Mouse (Mus musculus) liver, embryonic 14.5 days (tissue): ENCODE measurements around the gene Plod1. TPM values are rescaled to one million over a fixed set of nuclear protein-coding genes. Genes with fewer than 3 reads are reported as not detected.

Experiments
- ATAC-seq: fragments of 200-750 bp; cut with Nextera tagmentation; 2 replicates; pipeline ENCODE4 v1.8.0; 2017; ENCODE audit warnings: moderate number of reproducible peaks, mild to moderate bottlenecking, moderate library complexity; ENCODE audit not compliant: insufficient read depth
- DNase-seq, 3 experiments: peaks; one replicate each; pipeline ENCODE4 v3.0.0-alpha.2; 2012 to 2013; ENCODE audit warnings: low read depth in 3 of 3, low spot score in 3 of 3
- H3K27ac ChIP-seq: fragments of 300-500 bp; sonication (generic); 2 replicates; pipeline ENCODE4 v1.5.1; 2014; ENCODE audit warnings: moderate library complexity, mild to moderate bottlenecking, control low read depth, inconsistent platforms
- H3K27me3 ChIP-seq: fragments of 300-500 bp; sonication (generic); 2 replicates; pipeline ENCODE4 v1.6.1; 2014; ENCODE audit warnings: mild to moderate bottlenecking, low read length, moderate library complexity; ENCODE audit not compliant: control insufficient read depth, insufficient read depth
- H3K36me3 ChIP-seq: fragments of 300-500 bp; sonication (generic); replicated peaks from 2 replicates; pipeline ENCODE4 v1.6.1; 2014; ENCODE audit warnings: low read depth; ENCODE audit not compliant: control insufficient read depth, insufficient read depth
- H3K4me1 ChIP-seq, 2 experiments: fragments of 200-500 bp in 1 of 2; fragments of 300-500 bp in 1 of 2; sonication (generic) in 1 of 2; replicated peaks; 2 replicates each; pipeline ENCODE4 v1.6.1; 2012 to 2014; ENCODE audit warnings: antibody characterized with exemption in 1 of 2, inconsistent platforms in 1 of 2, low read length in 1 of 2; ENCODE audit not compliant: control insufficient read depth in 2 of 2, insufficient read depth in 2 of 2
- H3K4me2 ChIP-seq: fragments of 300-500 bp; sonication (generic); 2 replicates; pipeline ENCODE4 v1.6.1; 2014; ENCODE audit warnings: low read depth, mild to moderate bottlenecking, control low read depth, moderate library complexity
- H3K4me3 ChIP-seq, 2 experiments: fragments of 200-500 bp in 1 of 2; fragments of 300-500 bp in 1 of 2; sonication (generic) in 1 of 2; 2 replicates each; pipeline ENCODE4 v1.5.1; 2012 to 2014; ENCODE audit warnings: low read depth in 2 of 2, low read length in 2 of 2, mild to moderate bottlenecking in 2 of 2, control low read depth in 1 of 2, inconsistent platforms in 1 of 2, moderate library complexity in 1 of 2; ENCODE audit not compliant: insufficient read depth in 1 of 2
- H3K9ac ChIP-seq: fragments of 300-500 bp; sonication (generic); replicated peaks from 2 replicates; pipeline ENCODE4 v1.6.1; 2014; ENCODE audit warnings: mild to moderate bottlenecking, control low read depth, moderate library complexity
- H3K9me3 ChIP-seq: fragments of 300-500 bp; sonication (generic); 2 replicates; pipeline ENCODE4 v1.6.1; 2016; ENCODE audit warnings: low read length, mixed read lengths; ENCODE audit not compliant: control insufficient read depth
- CTCF ChIP-seq: IDR thresholded peaks from 2 replicates; pipeline ENCODE4 v1.5.1; 2016; ENCODE audit warnings: antibody characterized with exemption, low read depth, control low read depth
- EP300 ChIP-seq: IDR thresholded peaks from 2 replicates; pipeline ENCODE4 v1.6.1; 2016; ENCODE audit warnings: antibody characterized with exemption, low read depth
- WGBS: fragments of 180-500 bp; shearing (Covaris S2); extraction: QIAGEN DNeasy Blood & Tissue Kit; methylation state at CpG from one replicate; pipeline ENCODE4 v1.1.7; 2014; ENCODE audit not compliant: insufficient replicate concordance; 5-methylcytosine and 5-hydroxymethylcytosine counted together
- polyA plus RNA-seq, 2 experiments: library from polyadenylated mRNA; depleted of rRNA in 1 of 2; stranded (reverse) in 1 of 2; unstranded in 1 of 2; fragments of >200 nt; fragmentation: Nextera tagmentation in 1 of 2; extraction: Ambion mirVana in 1 of 2; gene quantifications; 2 replicates each; pipeline versions ENCODE4 v1.2.1 to v1.2.3; 2012 to 2014

Plod1 gene
- polyA plus RNA-seq (2012; rRNA removed) (15.5 and 16.9 TPM in 2 replicates), polyA plus RNA-seq (2014; fragmentation: Nextera tagmentation; extraction: Ambion mirVana) (20.2 and 23.7 TPM in 2 replicates)

DNA sequence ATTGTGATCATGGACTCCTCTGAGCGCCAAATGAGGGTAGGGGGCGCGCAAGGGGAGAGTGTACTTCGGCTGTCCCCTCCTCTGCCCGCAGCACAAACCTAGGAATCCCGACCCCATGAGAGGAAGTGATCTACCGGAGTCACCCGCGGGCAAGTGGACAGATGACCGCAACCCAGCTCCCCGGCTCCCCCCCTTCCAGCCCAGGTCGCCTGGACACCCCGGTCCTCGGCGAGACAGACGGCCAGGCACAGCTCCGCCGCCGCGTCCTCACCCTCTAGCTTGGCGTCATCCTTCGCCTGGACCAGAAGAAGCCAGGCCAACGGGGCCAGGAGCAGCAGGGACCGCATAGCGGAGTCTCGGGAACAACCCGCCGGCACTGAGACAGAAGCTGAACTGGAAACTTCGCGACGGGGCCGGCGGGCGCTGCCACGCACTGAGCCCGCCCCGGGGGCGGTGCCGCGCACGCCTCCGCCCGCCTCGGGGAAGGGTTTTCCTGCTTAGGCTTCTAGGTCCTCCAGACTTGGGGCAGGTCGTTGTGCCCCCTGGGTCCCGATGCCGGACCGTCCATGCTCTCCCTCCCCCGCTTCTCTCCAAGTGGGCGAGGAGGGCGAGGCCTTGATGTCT is at the start of gene Plod1:
TSS of gene Plod1 (minus strand) at position 437 of the 624 bp plus-strand sequence.
- peak in 2 of 3 experiments; percentile 24 to 26 for DNase-seq
- WGBS: under 1% methylated on average over 51 of the region's 51 CpGs
- ATAC-seq: peak; percentile 32; the same call in 1 of the 2 replicates
- TF ChIP-seq CTCF (no peak), EP300 (no peak)
- Histone ChIP-seq H3K36me3 (no peaks in the 10 kb centered on the region), H3K27ac (no peak within 1 kb of the TSS), H3K4me3 (peak within 1 kb of the TSS; percentile 66 to 77), H3K4me1 (peaks cover 0 to 23% of the 10 kb centered on the region in 2 experiments; a peak in 3 of 4 replicates), H3K27me3 (no peaks in the 10 kb centered on the region; the same call in 1 of the 2 replicates), H3K9me3 (no peaks in the 10 kb centered on the region), H3K4me2 (peak within 1 kb of the TSS; percentile 84), H3K9ac (peak within 1 kb of the TSS; percentile 57)

DNA sequence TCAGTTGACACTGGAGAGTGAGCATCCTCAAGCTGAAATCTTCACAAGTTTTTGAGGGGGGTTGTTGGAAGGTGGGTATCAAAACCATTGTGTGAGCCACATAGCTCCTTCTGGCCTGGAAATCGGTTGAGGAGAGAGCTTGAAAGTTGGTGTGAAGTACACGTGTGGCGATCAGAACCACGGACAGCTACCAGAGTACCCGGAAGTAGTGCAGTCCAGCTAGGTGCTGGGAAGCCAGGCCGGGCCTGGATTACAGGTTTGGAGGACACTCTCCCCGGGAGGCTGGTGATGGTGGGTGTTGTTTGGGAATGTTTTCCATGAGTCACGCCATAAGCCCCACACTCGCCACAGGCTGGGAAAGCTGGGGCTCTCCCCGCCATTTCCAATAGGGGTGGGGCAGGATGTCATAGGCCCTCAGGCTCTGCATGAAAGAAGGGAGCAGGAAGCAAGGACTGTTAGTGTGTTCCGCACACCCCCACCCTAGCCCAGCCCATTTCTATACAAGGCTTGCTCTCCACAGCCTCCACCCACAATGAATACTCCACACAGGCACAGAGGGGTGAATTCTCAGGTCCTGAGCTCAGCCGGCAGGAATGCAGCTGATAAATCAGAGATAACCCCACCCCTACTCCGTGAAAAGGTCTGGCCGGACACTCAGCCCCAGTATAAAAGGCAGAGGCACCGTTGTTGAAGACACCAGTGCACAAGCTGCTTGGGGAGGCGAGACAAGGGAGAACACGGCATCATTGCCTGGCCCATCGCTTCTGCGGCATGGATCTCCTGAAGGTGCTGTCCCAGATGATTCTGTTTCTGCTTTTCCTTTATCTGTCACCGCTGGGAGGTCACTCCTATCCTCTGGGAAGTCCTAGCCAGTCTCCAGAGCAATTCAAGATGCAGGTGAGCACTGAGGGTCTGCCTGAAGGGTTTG is 48.9 kb upstream of the Plod1 start, which contains the start of gene Nppb:
TSS of gene Nppb (plus strand) at position 584 of the 928 bp plus-strand sequence.
- H3K27ac ChIP-seq: no peak within 1 kb of the TSS
- no peak for ATAC-seq
- H3K9me3 ChIP-seq: no peaks in the 10 kb centered on the region
- TF ChIP-seq EP300 (no peak), CTCF (no peak)
- H3K4me3 ChIP-seq: no peak within 1 kb of the TSS
- no peaks in the 10 kb centered on the region for H3K27me3 ChIP-seq
- 23% methylated on average over 20 of the region's 20 CpGs for WGBS
- no peak within 1 kb of the TSS for H3K9ac ChIP-seq
- H3K4me1 ChIP-seq: no peaks in the 10 kb centered on the region
- DNase-seq: peak; percentile 7 to 22 (median 13)
- no peak within 1 kb of the TSS for H3K4me2 ChIP-seq
- no peaks in the 10 kb centered on the region for H3K36me3 ChIP-seq

DNA sequence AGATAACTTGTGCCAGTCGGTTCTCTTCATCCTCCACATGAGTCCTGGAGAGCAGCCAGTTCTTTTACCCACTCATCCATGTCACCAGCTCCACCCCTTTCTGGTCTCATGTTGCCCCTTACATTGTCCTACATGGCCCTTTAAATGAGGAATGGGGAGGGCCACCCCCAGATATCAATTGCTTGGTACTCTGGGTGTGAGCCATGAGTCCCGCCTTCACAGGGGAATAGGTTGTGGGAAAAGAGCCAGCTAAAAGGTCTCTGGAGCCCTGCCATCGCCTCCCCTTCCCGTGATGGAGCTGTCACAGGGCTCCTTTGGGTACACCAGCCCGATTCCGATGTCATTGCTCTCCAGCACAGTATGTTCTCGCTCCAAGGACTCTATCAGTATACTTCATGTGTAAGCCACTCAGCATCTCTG is 42.9 kb upstream of the Plod1 start:
- peaks cover 0 to 5% of the 10 kb centered on the region in 2 experiments; a peak in 1 of 4 replicates for H3K4me1 ChIP-seq
- 61% methylated on average over 7 of the region's 7 CpGs for WGBS
- H3K4me2 ChIP-seq: no peak overlapping the region
- ATAC-seq: no peak
- DNase-seq: no peak
- no peaks in the 10 kb centered on the region for H3K36me3 ChIP-seq
- no peak for TF ChIP-seq CTCF
- no peak for TF ChIP-seq EP300
- no peak overlapping the region for H3K9ac ChIP-seq
- H3K4me3 ChIP-seq: no peak overlapping the region
- no peaks in the 10 kb centered on the region for H3K27me3 ChIP-seq
- no peaks in the 10 kb centered on the region for H3K9me3 ChIP-seq
- H3K27ac ChIP-seq: no peak overlapping the region

DNA sequence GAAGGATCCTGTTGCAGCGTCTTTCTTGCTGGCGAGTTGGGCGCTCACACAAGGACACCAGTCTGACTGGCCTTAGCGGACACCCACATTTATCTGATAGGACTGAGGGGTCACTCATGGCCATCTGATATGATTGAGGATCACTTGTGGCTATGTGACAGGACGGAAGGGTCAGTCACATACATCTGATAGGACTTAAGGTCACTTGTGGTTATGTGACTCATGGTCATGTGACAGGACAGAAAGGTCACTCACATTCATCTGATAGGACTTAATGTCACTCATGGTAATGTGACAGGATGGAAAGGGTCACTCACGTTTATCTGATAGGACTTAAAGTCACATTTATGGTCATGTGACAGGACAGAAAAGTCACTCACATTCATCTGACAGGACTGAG is 41.8 kb upstream of the Plod1 start:
- no peaks in the 10 kb centered on the region for H3K36me3 ChIP-seq
- H3K27ac ChIP-seq: no peak overlapping the region
- H3K4me1 ChIP-seq: peaks cover 0 to 5% of the 10 kb centered on the region in 2 experiments; a peak in 1 of 4 replicates
- DNase-seq (no peak), ATAC-seq (no peak)
- no peaks in the 10 kb centered on the region for H3K27me3 ChIP-seq
- no peak overlapping the region for H3K4me3 ChIP-seq
- TF ChIP-seq CTCF (no peak), EP300 (no peak)
- 69% methylated on average over 6 of the region's 6 CpGs for WGBS
- no peak overlapping the region for H3K9ac ChIP-seq
- no peak overlapping the region for H3K4me2 ChIP-seq
- no peaks in the 10 kb centered on the region for H3K9me3 ChIP-seq

DNA sequence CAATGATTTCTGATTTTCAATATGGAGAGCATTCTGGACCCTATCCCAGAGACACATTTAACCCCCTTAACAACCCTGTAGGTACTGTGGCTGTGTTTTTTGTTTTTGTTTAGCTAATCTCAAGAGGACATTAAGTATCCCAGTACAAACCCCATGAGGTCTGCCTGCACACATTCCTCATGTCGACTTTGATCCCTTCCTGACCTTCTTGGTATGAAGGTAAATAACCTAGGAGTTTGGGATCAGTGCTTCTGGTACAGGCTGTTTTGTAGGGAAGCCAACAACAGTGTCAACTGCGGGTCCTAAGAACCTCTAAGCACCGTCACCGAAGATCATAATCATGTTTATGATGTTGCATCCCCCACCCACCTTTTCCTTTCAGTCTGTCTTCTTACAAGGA is 41.2 kb upstream of the Plod1 start:
- Histone ChIP-seq H3K27me3 (no peaks in the 10 kb centered on the region), H3K4me3 (no peak overlapping the region), H3K36me3 (no peaks in the 10 kb centered on the region), H3K4me1 (peaks cover 0 to 5% of the 10 kb centered on the region in 2 experiments; a peak in 1 of 4 replicates), H3K4me2 (no peak overlapping the region), H3K27ac (no peak overlapping the region), H3K9me3 (no peaks in the 10 kb centered on the region), H3K9ac (no peak overlapping the region)
- TF ChIP-seq CTCF (no peak), EP300 (no peak)
- no peak for DNase-seq
- no peak for ATAC-seq
- 55% methylated on average over 4 of the region's 4 CpGs for WGBS
